Mouse (Mus musculus) myocyte (in vitro differentiated cells): ENCODE measurements around the gene Usp7. TPM values are rescaled to one million over a fixed set of nuclear protein-coding genes. Genes with fewer than 3 reads are reported as not detected.

ENCODE experiments used
- H3K27me3 ChIP-seq: one replicate; pipeline ENCODE4 v1.6.1; 2011; ENCODE audit not compliant: control insufficient read depth, insufficient read depth, insufficient read length
- H3K36me3 ChIP-seq: one replicate; pipeline ENCODE4 v1.6.1; 2011; ENCODE audit not compliant: control insufficient read depth, insufficient read depth
- H3K4me2 ChIP-seq: one replicate; pipeline ENCODE4 v1.6.1; 2011; ENCODE audit warnings: low read depth, control low read depth
- H3K4me3 ChIP-seq: one replicate; pipeline ENCODE4 v1.5.1; 2011; ENCODE audit warnings: mild to moderate bottlenecking, control low read depth, moderate library complexity
- H3K79me2 ChIP-seq: one replicate; pipeline ENCODE4 v1.6.1; 2011; ENCODE audit not compliant: control insufficient read depth, insufficient read depth
- H3ac ChIP-seq: one replicate; pipeline ENCODE4 v1.6.1; 2011; ENCODE audit not compliant: control insufficient read depth, insufficient read length
- CEBPB ChIP-seq: IDR thresholded peaks from 2 replicates; pipeline ENCODE4 v1.6.1; 2011; ENCODE audit warnings: mild to moderate bottlenecking, moderate library complexity; ENCODE audit not compliant: poor library complexity, insufficient read depth, severe bottlenecking
- E2F4 ChIP-seq: IDR thresholded peaks from one replicate; pipeline ENCODE4 v1.6.1; 2011; ENCODE audit warnings: mild to moderate bottlenecking, control low read depth, moderate library complexity; ENCODE audit not compliant: insufficient read depth
- MAX ChIP-seq: IDR thresholded peaks from one replicate; pipeline ENCODE4 v1.6.1; 2011; ENCODE audit warnings: low read depth, mild to moderate bottlenecking, control low read depth
- MYOD1 ChIP-seq, 3 experiments: IDR thresholded peaks; one replicate each; pipeline ENCODE4 v1.6.1; 2011; ENCODE audit warnings: control low read depth in 2 of 3, low read depth in 2 of 3, mild to moderate bottlenecking in 2 of 3, moderate library complexity in 1 of 3; ENCODE audit not compliant: insufficient read length in 2 of 3, control insufficient read depth in 1 of 3
- MYOG ChIP-seq, 3 experiments: IDR thresholded peaks; one replicate each; pipeline ENCODE4 v1.6.1; 2011; ENCODE audit warnings: control low read depth in 2 of 3, low read depth in 2 of 3, mild to moderate bottlenecking in 2 of 3; ENCODE audit not compliant: insufficient read length in 2 of 3, control insufficient read depth in 1 of 3, insufficient read depth in 1 of 3
- POLR2A ChIP-seq: IDR thresholded peaks from one replicate; pipeline ENCODE4 v1.6.1; 2011; ENCODE audit warnings: low read depth, mild to moderate bottlenecking, control low read depth, moderate library complexity; ENCODE audit not compliant: insufficient read length
- POLR2AphosphoS2 ChIP-seq: IDR thresholded peaks from one replicate; pipeline ENCODE4 v1.6.1; 2011; ENCODE audit warnings: low read depth, control low read depth; ENCODE audit not compliant: insufficient read length
- REST ChIP-seq: IDR thresholded peaks from one replicate; pipeline ENCODE4 v1.6.1; 2011; ENCODE audit warnings: mild to moderate bottlenecking, control low read depth, moderate library complexity; ENCODE audit not compliant: insufficient read depth, insufficient read length
- SRF ChIP-seq: IDR thresholded peaks from one replicate; pipeline ENCODE4 v1.6.1; 2011; ENCODE audit warnings: low read depth; ENCODE audit not compliant: control insufficient read depth, insufficient read length
- TCF12 ChIP-seq: IDR thresholded peaks from one replicate; pipeline ENCODE4 v1.6.1; 2011; ENCODE audit warnings: mild to moderate bottlenecking, control low read depth; ENCODE audit not compliant: poor library complexity, insufficient read depth, severe bottlenecking
- TCF3 ChIP-seq: IDR thresholded peaks from one replicate; pipeline ENCODE4 v1.6.1; 2011; ENCODE audit warnings: low read depth, control low read depth; ENCODE audit not compliant: insufficient read length
- USF1 ChIP-seq: IDR thresholded peaks from one replicate; pipeline ENCODE4 v1.6.1; 2011; ENCODE audit warnings: low read depth, mild to moderate bottlenecking, control low read depth, moderate library complexity
- polyA plus RNA-seq: library from polyadenylated mRNA; unstranded; fragments of >200 nt; fragmentation: generic; extraction: Trizol; gene quantifications from one replicate; pipeline ENCODE4 v1.2.1, GENCODE M21; 2012; ENCODE audit warnings: missing spikeins

The Usp7 gene
- polyA plus RNA-seq, 1 experiment = 24.0 TPM

- Histone ChIP-seq H3K4me3 (no peak overlapping the region), H3K79me2 (no peaks in the 10 kb centered on the region), H3ac (no peak overlapping the region), H3K36me3 (no peaks in the 10 kb centered on the region), H3K27me3 (no peaks in the 10 kb centered on the region), H3K4me2 (no peak overlapping the region)
- TF ChIP-seq CEBPB = no peak
- TF ChIP-seq MYOG (IDR thresholded peaks at IDR 0.05; ENCODE audit: control insufficient read depth in 1 of 3, insufficient read depth in 1 of 3, insufficient read length in 2 of 3, low read depth in 2 of 3) = no peak
- TF ChIP-seq REST = no peak
- no peak for TF ChIP-seq TCF3
- no peak for TF ChIP-seq E2F4
- no peak for TF ChIP-seq MAX
- no peak for TF ChIP-seq POLR2AphosphoS2
- TF ChIP-seq MYOD1 (IDR thresholded peaks at IDR 0.05; ENCODE audit: control insufficient read depth in 1 of 3, insufficient read length in 2 of 3, low read depth in 2 of 3) = no peak
- no peak for TF ChIP-seq SRF
These were observed 113.4 kb downstream of the Usp7 start for GRCm38 (mm10) chr16:8678676-8679075.

- Histone ChIP-seq H3K27me3 (no peaks in the 10 kb centered on the region), H3K4me3 (no peak overlapping the region), H3K4me2 (no peak overlapping the region), H3K36me3 (no peaks in the 10 kb centered on the region), H3ac (no peak overlapping the region), H3K79me2 (no peaks in the 10 kb centered on the region)
- no peak for TF ChIP-seq TCF12
- TF ChIP-seq E2F4 = no peak
- TF ChIP-seq TCF3 = no peak
- no peak for TF ChIP-seq MYOD1 (IDR thresholded peaks at IDR 0.05; ENCODE audit: control insufficient read depth in 1 of 3, insufficient read length in 2 of 3, low read depth in 2 of 3)
- TF ChIP-seq POLR2A = no peak
- no peak for TF ChIP-seq SRF
- TF ChIP-seq MAX = no peak
- TF ChIP-seq USF1 = no peak
- TF ChIP-seq POLR2AphosphoS2 = no peak
- no peak for TF ChIP-seq REST
These were observed 114.1 kb downstream of the Usp7 start for GRCm38 (mm10) chr16:8678035-8678434.

- no peak overlapping the region for H3K4me3 ChIP-seq
- no peak overlapping the region for H3K4me2 ChIP-seq
- H3K36me3 ChIP-seq = no peaks in the 10 kb centered on the region
- H3K79me2 ChIP-seq = no peaks in the 10 kb centered on the region
- TF ChIP-seq TCF12 = no peak
- no peak for TF ChIP-seq MYOD1 (IDR thresholded peaks at IDR 0.05; ENCODE audit: control insufficient read depth in 1 of 3, insufficient read length in 2 of 3, low read depth in 2 of 3)
- no peak for TF ChIP-seq POLR2A
- TF ChIP-seq POLR2AphosphoS2 = no peak
- TF ChIP-seq USF1 = no peak
- no peak for TF ChIP-seq MAX
- no peak for TF ChIP-seq SRF
- TF ChIP-seq REST = no peak
- TF ChIP-seq TCF3 = no peak
- TF ChIP-seq CEBPB = no peak
- TF ChIP-seq E2F4 = no peak
- no peak for TF ChIP-seq MYOG (IDR thresholded peaks at IDR 0.05; ENCODE audit: control insufficient read depth in 1 of 3, insufficient read depth in 1 of 3, insufficient read length in 2 of 3, low read depth in 2 of 3)
- H3ac ChIP-seq = no peak overlapping the region
- H3K27me3 ChIP-seq = no peaks in the 10 kb centered on the region
These were observed 115.3 kb downstream of the Usp7 start for GRCm38 (mm10) chr16:8676800-8677199.

- H3K79me2 ChIP-seq = peaks cover under 1% of the 10 kb centered on the region
- H3K36me3 ChIP-seq = no peaks in the 10 kb centered on the region
- H3K4me3 ChIP-seq = no peak overlapping the region
- H3K27me3 ChIP-seq = no peaks in the 10 kb centered on the region
- H3ac ChIP-seq = no peak overlapping the region
- TF ChIP-seq SRF = no peak
- TF ChIP-seq POLR2A = no peak
- TF ChIP-seq MYOD1 (IDR thresholded peaks at IDR 0.05; ENCODE audit: control insufficient read depth in 1 of 3, insufficient read length in 2 of 3, low read depth in 2 of 3) = no peak
- TF ChIP-seq USF1 = no peak
- no peak for TF ChIP-seq E2F4
- no peak for TF ChIP-seq TCF3
- no peak for TF ChIP-seq CEBPB
- no peak for TF ChIP-seq MAX
- no peak for TF ChIP-seq MYOG (IDR thresholded peaks at IDR 0.05; ENCODE audit: control insufficient read depth in 1 of 3, insufficient read depth in 1 of 3, insufficient read length in 2 of 3, low read depth in 2 of 3)
- no peak overlapping the region for H3K4me2 ChIP-seq
These were observed 115.9 kb downstream of the Usp7 start for GRCm38 (mm10) chr16:8676228-8676627.

- Histone ChIP-seq H3K79me2 (peaks cover 7% of the 10 kb centered on the region), H3ac (no peak overlapping the region), H3K27me3 (no peaks in the 10 kb centered on the region), H3K4me2 (no peak overlapping the region), H3K36me3 (no peaks in the 10 kb centered on the region), H3K4me3 (no peak overlapping the region)
- TF ChIP-seq CEBPB = no peak
- TF ChIP-seq MYOG (IDR thresholded peaks at IDR 0.05; ENCODE audit: control insufficient read depth in 1 of 3, insufficient read depth in 1 of 3, insufficient read length in 2 of 3, low read depth in 2 of 3) = no peak
- no peak for TF ChIP-seq POLR2A
- no peak for TF ChIP-seq E2F4
- no peak for TF ChIP-seq SRF
- TF ChIP-seq TCF12 = no peak
- no peak for TF ChIP-seq USF1
- no peak for TF ChIP-seq REST
- TF ChIP-seq MYOD1 (IDR thresholded peaks at IDR 0.05; ENCODE audit: control insufficient read depth in 1 of 3, insufficient read length in 2 of 3, low read depth in 2 of 3) = no peak
- TF ChIP-seq MAX = no peak
- no peak for TF ChIP-seq POLR2AphosphoS2
- no peak for TF ChIP-seq TCF3
These were observed 116.5 kb downstream of the Usp7 start for GRCm38 (mm10) chr16:8675559-8675958.
